Mouse (Mus musculus): Measurements from ENCODE around the gene Zfp146. TPM values are rescaled to one million over a fixed set of nuclear protein-coding genes. Genes with fewer than 3 reads are reported as not detected.
A peak's percentile ranks its signal among the peaks of the same experiment; 100 is the strongest.
"Not testable (repeated sequence)": the region's sequence is repeated elsewhere in the genome, so short reads cannot be mapped to it uniquely, and the experiment has no call there.

The Zfp146 gene
- polyA plus RNA-seq, 1 experiment, result 11.8 TPM

- no peak overlapping the region for H3K27ac ChIP-seq (ENCODE audit: insufficient read depth, low read depth, low read length)
- TF ChIP-seq CTCF (conservative IDR thresholded peaks at IDR 0.05; ENCODE audit: insufficient read depth, insufficient read length, low read depth, low read length) (peak; percentile 84), POLR2A (IDR thresholded peaks at IDR 0.05; ENCODE audit: low read depth, low read length) (no peak)
- 1% methylated on average over 2 of the region's 2 CpGs for WGBS
- H3K4me3 ChIP-seq (ENCODE audit: insufficient read depth, low read depth, low read length), result no peak overlapping the region
- H3K4me1 ChIP-seq (ENCODE audit: control insufficient read depth, insufficient read depth, low read length), result 0 out of 2 replicates have a peak, but pooled peaks cover 2% of the 10 kb centered on the region
- no peaks in the 10 kb centered on the region for H3K27me3 ChIP-seq (replicated peaks; ENCODE audit: control insufficient read depth, insufficient read depth, low read length)
- no peaks in the 10 kb centered on the region for H3K36me3 ChIP-seq (ENCODE audit: control insufficient read depth, insufficient read depth, low read length)
- peak; percentile 77 for DNase-seq
These were observed 35.8 kb upstream of the Zfp146 start for GRCm38 (mm10) chr7:30205383-30205782.

- WGBS, result 63% methylated on average over 8 of the region's 8 CpGs
- no peak for TF ChIP-seq CTCF (conservative IDR thresholded peaks at IDR 0.05; ENCODE audit: insufficient read depth, insufficient read length, low read depth, low read length)
- TF ChIP-seq POLR2A (IDR thresholded peaks at IDR 0.05; ENCODE audit: low read depth, low read length), result no peak
- Histone ChIP-seq H3K27me3 (replicated peaks; ENCODE audit: control insufficient read depth, insufficient read depth, low read length) (no peaks in the 10 kb centered on the region), H3K36me3 (ENCODE audit: control insufficient read depth, insufficient read depth, low read length) (no peaks in the 10 kb centered on the region), H3K27ac (ENCODE audit: insufficient read depth, low read depth, low read length) (no peak overlapping the region), H3K4me1 (ENCODE audit: control insufficient read depth, insufficient read depth, low read length) (no peaks in the 10 kb centered on the region), H3K4me3 (ENCODE audit: insufficient read depth, low read depth, low read length) (no peak overlapping the region)
- DNase-seq, result no peak
These were observed 34.8 kb upstream of the Zfp146 start for GRCm38 (mm10) chr7:30204380-30204779.

GRCm38 (mm10) chr7:30202895-30203690 is 33.5 kb upstream of the Zfp146 start:
- no peak for TF ChIP-seq CTCF (conservative IDR thresholded peaks at IDR 0.05; ENCODE audit: insufficient read depth, insufficient read length, low read depth, low read length)
- no peaks in the 10 kb centered on the region for H3K4me1 ChIP-seq (ENCODE audit: control insufficient read depth, insufficient read depth, low read length)
- DNase-seq, result no peak
- H3K4me3 ChIP-seq (ENCODE audit: insufficient read depth, low read depth, low read length), result no peak overlapping the region
- no peak overlapping the region for H3K27ac ChIP-seq (ENCODE audit: insufficient read depth, low read depth, low read length)
- no peaks in the 10 kb centered on the region for H3K27me3 ChIP-seq (replicated peaks; ENCODE audit: control insufficient read depth, insufficient read depth, low read length)
- H3K36me3 ChIP-seq (ENCODE audit: control insufficient read depth, insufficient read depth, low read length), result no peaks in the 10 kb centered on the region
- WGBS, result 76% methylated on average over 11 of the region's 11 CpGs

GRCm38 (mm10) chr7:30200661-30201060 is 31.1 kb upstream of the Zfp146 start:
- not testable (repeated sequence) for H3K27me3 ChIP-seq (replicated peaks; ENCODE audit: control insufficient read depth, insufficient read depth, low read length); H3K4me1 ChIP-seq (ENCODE audit: control insufficient read depth, insufficient read depth, low read length); H3K36me3 ChIP-seq (ENCODE audit: control insufficient read depth, insufficient read depth, low read length); DNase-seq; H3K27ac ChIP-seq (ENCODE audit: insufficient read depth, low read depth, low read length); H3K4me3 ChIP-seq (ENCODE audit: insufficient read depth, low read depth, low read length)
- WGBS, result 87% methylated on average over 5 of the region's 5 CpGs

GRCm38 (mm10) chr7:30200200-30200599 is 30.6 kb upstream of the Zfp146 start:
- Histone ChIP-seq H3K4me1 (ENCODE audit: control insufficient read depth, insufficient read depth, low read length) (no peaks in the 10 kb centered on the region), H3K4me3 (ENCODE audit: insufficient read depth, low read depth, low read length) (no peak overlapping the region), H3K36me3 (ENCODE audit: control insufficient read depth, insufficient read depth, low read length) (no peaks in the 10 kb centered on the region), H3K27me3 (replicated peaks; ENCODE audit: control insufficient read depth, insufficient read depth, low read length) (no peaks in the 10 kb centered on the region), H3K27ac (ENCODE audit: insufficient read depth, low read depth, low read length) (no peak overlapping the region)
- DNase-seq, result no peak
- 60% methylated on average over 5 of the region's 5 CpGs for WGBS
- TF ChIP-seq CTCF (conservative IDR thresholded peaks at IDR 0.05; ENCODE audit: insufficient read depth, insufficient read length, low read depth, low read length) (no peak), POLR2A (IDR thresholded peaks at IDR 0.05; ENCODE audit: low read depth, low read length) (no peak)

- no peak overlapping the region for H3K27ac ChIP-seq (ENCODE audit: insufficient read depth, low read depth, low read length)
- H3K4me3 ChIP-seq (ENCODE audit: insufficient read depth, low read depth, low read length), result no peak overlapping the region
- 76% methylated on average over 18 of the region's 18 CpGs for WGBS
- TF ChIP-seq CTCF (conservative IDR thresholded peaks at IDR 0.05; ENCODE audit: insufficient read depth, insufficient read length, low read depth, low read length), result no peak
- no peak for DNase-seq
- H3K36me3 ChIP-seq (ENCODE audit: control insufficient read depth, insufficient read depth, low read length), result no peaks in the 10 kb centered on the region
- no peaks in the 10 kb centered on the region for H3K27me3 ChIP-seq (replicated peaks; ENCODE audit: control insufficient read depth, insufficient read depth, low read length)
- H3K4me1 ChIP-seq (ENCODE audit: control insufficient read depth, insufficient read depth, low read length), result no peaks in the 10 kb centered on the region
These were observed 30.1 kb upstream of the Zfp146 start for GRCm38 (mm10) chr7:30199498-30200139.

GRCm38 (mm10) chr7:30198481-30198971 is 29.0 kb upstream of the Zfp146 start, which contains the start of gene Capns1:
Capns1 (minus strand) TSS chr7:30198811.
- Histone ChIP-seq H3K4me1 (ENCODE audit: control insufficient read depth, insufficient read depth, low read length) (no peaks in the 10 kb centered on the region; the same call in 1 of the 2 replicates), H3K27ac (ENCODE audit: insufficient read depth, low read depth, low read length) (no peak within 1 kb of the TSS), H3K36me3 (ENCODE audit: control insufficient read depth, insufficient read depth, low read length) (no peaks in the 10 kb centered on the region), H3K27me3 (replicated peaks; ENCODE audit: control insufficient read depth, insufficient read depth, low read length) (no peaks in the 10 kb centered on the region), H3K4me3 (ENCODE audit: insufficient read depth, low read depth, low read length) (no peak within 1 kb of the TSS)
- WGBS, result 2% methylated on average over 8 of the region's 8 CpGs
- peak; percentile 77 for DNase-seq
- TF ChIP-seq CTCF (conservative IDR thresholded peaks at IDR 0.05; ENCODE audit: insufficient read depth, insufficient read length, low read depth, low read length) (peak; percentile 96), POLR2A (IDR thresholded peaks at IDR 0.05; ENCODE audit: low read depth, low read length) (no peak)
